ENCODE assay signal across 30 mouse cellular contexts in genomic region chr9:75348066-75348465, GRCm38 (mm10). TPM values are rescaled to one million over a fixed set of nuclear protein-coding genes. Genes with fewer than 3 reads are reported as not detected.
"Had no signal": no experiment of that assay in that cellular context is flagged by ENCODE, and none has a peak within 500 bp of the region (broad histone marks: within the 10 kb centered on the region; RNA-seq: fewer than 3 reads in every experiment).

No protein-coding gene starts in this region.

- DNase-seq: kidney, postnatal 25 days; liver, embryonic 13.5 days; lung, adult 2 months; lung, postnatal 14 days; lung, postnatal 4 days; midbrain, embryonic 14.5 days; retina, postnatal 1 day; right cerebral cortex, postnatal 25 days; thymus, adult 18-20 months; thymus, postnatal 36 days had no signal

- H3K4me2 ChIP-seq: liver, embryonic 13.5 days; midbrain, embryonic 11.5 days; neural tube, embryonic 12.5 days; neural tube, embryonic 15.5 days had no signal

- H3K36me3 ChIP-seq: liver, embryonic 13.5 days had no signal

- H3K4me1 ChIP-seq: liver, embryonic 13.5 days; neural tube, embryonic 12.5 days; neural tube, embryonic 15.5 days had no signal

- H3K4me3 ChIP-seq: layer of hippocampus, adult 2 months; liver, embryonic 13.5 days; neural tube, embryonic 12.5 days; neural tube, embryonic 15.5 days had no signal

- H3K9me3 ChIP-seq: liver, embryonic 13.5 days; neural tube, embryonic 12.5 days; neural tube, embryonic 15.5 days had no signal

- H3K27me3 ChIP-seq: liver, embryonic 13.5 days; neural tube, embryonic 12.5 days; neural tube, embryonic 15.5 days had no signal

- H3K9ac ChIP-seq: liver, embryonic 13.5 days; neural tube, embryonic 12.5 days; neural tube, embryonic 15.5 days had no signal

- H3K27ac ChIP-seq: kidney, postnatal 0 days; layer of hippocampus, adult 2 months; liver, embryonic 13.5 days; neural tube, embryonic 12.5 days; neural tube, embryonic 15.5 days had no signal

RNA-seq across cellular contexts. Expression of gene Bcl2l10, which starts 0.5 kb away (rescaled TPM):
- total RNA-seq: layer of hippocampus, adult 2 months; left cerebral cortex, adult 18-20 months; left cerebral cortex, postnatal 25 days; liver, adult 2 months; megakaryocyte progenitor cell, adult 5-6 weeks; megakaryocyte-erythroid progenitor cell, adult 5-6 weeks had no signal
- polyA plus RNA-seq: kidney, embryonic 14.5 days; kidney, postnatal 0 days; large intestine, adult 2 months; limb, embryonic 11.5 days; limb, embryonic 14.5 days; liver, adult 2 months; liver, embryonic 13.5 days; liver, embryonic 16.5 days; lung, embryonic 16.5 days; midbrain, embryonic 11.5 days; midbrain, embryonic 14.5 days; neural tube, embryonic 12.5 days; neural tube, embryonic 15.5 days; small intestine, adult 2 months; spleen, adult 2 months; stomach, embryonic 16.5 days; testis, adult 2 months had no signal
